Mouse (Mus musculus): Measurements from ENCODE around the gene Rmi2. TPM values are rescaled to one million over a fixed set of nuclear protein-coding genes. Genes with fewer than 3 reads are reported as not detected.

Rmi2 gene
- total and polyA plus RNA-seq, 2 experiments from 2014 or later = 0.35 to 0.76 TPM

DNA sequence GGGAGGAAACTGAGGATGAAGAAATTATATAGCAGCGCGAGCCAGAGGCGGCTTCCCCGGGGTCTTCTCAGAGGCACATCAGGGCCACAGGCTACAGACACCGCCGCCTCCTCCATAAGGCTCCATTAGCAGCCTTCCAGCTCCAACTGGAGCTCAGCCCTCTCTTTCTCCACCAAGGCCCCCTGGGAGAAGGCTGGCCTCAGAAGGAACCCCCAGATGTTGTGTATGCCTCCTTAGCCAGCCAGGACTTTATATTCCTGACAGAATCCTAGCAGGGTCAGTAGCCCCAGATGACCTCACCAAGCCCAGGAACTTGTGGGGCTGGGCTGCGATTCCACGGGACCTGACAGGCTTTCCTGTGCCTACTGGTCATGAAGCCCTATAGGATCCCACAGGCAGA lies 32.0 kb downstream of the Rmi2 start:
- no peak for TF ChIP-seq CTCF (IDR thresholded peaks at IDR 0.05; ENCODE audit: low read depth)
- Histone ChIP-seq H3K36me3 (ENCODE audit: insufficient read depth) (no peaks in the 10 kb centered on the region), H3K9ac (no peak overlapping the region), H3K4me3 (ENCODE audit: low read depth, low read length) (no peak overlapping the region), H3K27ac (ENCODE audit: low read depth, low read length) (no peak overlapping the region), H3K9me3 (ENCODE audit: low read length) (no peaks in the 10 kb centered on the region), H3K4me1 (ENCODE audit: insufficient read depth) (no peaks in the 10 kb centered on the region), H3K27me3 (ENCODE audit: insufficient read depth, low read length) (no peaks in the 10 kb centered on the region), H3K4me2 (ENCODE audit: low read depth) (no peak overlapping the region)
- ATAC-seq = no peak
- no peak for DNase-seq
- 92% methylated on average over 8 of the region's 8 CpGs for WGBS

- no peak for ATAC-seq
- Histone ChIP-seq H3K27ac (ENCODE audit: low read depth, low read length) (no peak overlapping the region), H3K36me3 (ENCODE audit: insufficient read depth) (no peaks in the 10 kb centered on the region), H3K4me2 (ENCODE audit: low read depth) (no peak overlapping the region), H3K9ac (no peak overlapping the region), H3K4me3 (ENCODE audit: low read depth, low read length) (no peak overlapping the region), H3K27me3 (ENCODE audit: insufficient read depth, low read length) (no peaks in the 10 kb centered on the region), H3K4me1 (ENCODE audit: insufficient read depth) (no peaks in the 10 kb centered on the region), H3K9me3 (ENCODE audit: low read length) (no peaks in the 10 kb centered on the region)
- DNase-seq = no peak
- no peak for TF ChIP-seq CTCF (IDR thresholded peaks at IDR 0.05; ENCODE audit: low read depth)
- 100% methylated on average over 2 of the region's 2 CpGs for WGBS
Observed at GRCm38 (mm10) chr16:10867501-10867900, 32.6 kb downstream of the Rmi2 start.

DNA sequence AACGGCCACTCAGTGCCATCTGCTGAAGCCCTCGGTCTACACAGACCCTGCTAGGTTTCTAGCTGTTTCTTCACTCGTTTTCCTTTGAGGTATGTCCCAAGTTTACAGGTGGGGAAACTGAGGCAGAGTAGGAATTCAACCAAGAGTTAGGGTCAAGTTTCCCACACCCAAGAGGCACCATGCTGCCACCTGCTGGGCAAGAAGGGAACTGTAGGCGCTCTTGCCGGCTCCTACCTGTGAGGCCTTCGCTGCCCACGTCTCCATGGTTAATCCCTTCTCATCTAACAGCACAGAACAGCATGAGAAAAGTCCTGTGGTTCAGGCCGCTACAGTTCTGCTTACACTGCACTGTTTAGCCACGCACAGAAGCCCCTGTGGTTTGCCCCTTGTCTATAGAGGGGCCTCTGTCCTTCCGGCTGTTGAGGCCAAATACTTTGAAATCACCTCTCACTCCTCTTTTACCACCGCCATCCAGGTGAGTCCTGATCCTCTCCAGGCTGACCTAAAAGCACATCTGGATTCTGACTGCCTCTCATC lies 33.1 kb downstream of the Rmi2 start:
- no peak overlapping the region for H3K27ac ChIP-seq (ENCODE audit: low read depth, low read length)
- DNase-seq (peak; percentile 44), ATAC-seq (no peak)
- no peaks in the 10 kb centered on the region for H3K36me3 ChIP-seq (ENCODE audit: insufficient read depth)
- H3K4me1 ChIP-seq (ENCODE audit: insufficient read depth) = no peaks in the 10 kb centered on the region
- no peak overlapping the region for H3K4me2 ChIP-seq (ENCODE audit: low read depth)
- WGBS = 35% methylated on average over 11 of the region's 11 CpGs
- no peaks in the 10 kb centered on the region for H3K27me3 ChIP-seq (ENCODE audit: insufficient read depth, low read length)
- no peak overlapping the region for H3K4me3 ChIP-seq (ENCODE audit: low read depth, low read length)
- H3K9ac ChIP-seq = no peak overlapping the region
- peak; percentile 90 for TF ChIP-seq CTCF (IDR thresholded peaks at IDR 0.05; ENCODE audit: low read depth)
- no peaks in the 10 kb centered on the region for H3K9me3 ChIP-seq (ENCODE audit: low read length)

- no peaks in the 10 kb centered on the region for H3K36me3 ChIP-seq (ENCODE audit: insufficient read depth)
- no peak overlapping the region for H3K4me2 ChIP-seq (ENCODE audit: low read depth)
- H3K4me3 ChIP-seq (ENCODE audit: low read depth, low read length) = no peak overlapping the region
- 43% methylated on average over 4 of the region's 4 CpGs for WGBS
- H3K27me3 ChIP-seq (ENCODE audit: insufficient read depth, low read length) = no peaks in the 10 kb centered on the region
- ATAC-seq (no peak), DNase-seq (no peak)
- H3K4me1 ChIP-seq (ENCODE audit: insufficient read depth) = no peaks in the 10 kb centered on the region
- H3K9me3 ChIP-seq (ENCODE audit: low read length) = no peaks in the 10 kb centered on the region
- TF ChIP-seq CTCF (IDR thresholded peaks at IDR 0.05; ENCODE audit: low read depth) = no peak
- no peak overlapping the region for H3K27ac ChIP-seq (ENCODE audit: low read depth, low read length)
- no peak overlapping the region for H3K9ac ChIP-seq
Observed at GRCm38 (mm10) chr16:10870969-10871368, 36.1 kb downstream of the Rmi2 start.

GRCm38 (mm10) chr16:10872825-10873360 lies 38.0 kb downstream of the Rmi2 start:
- no peak overlapping the region for H3K9ac ChIP-seq
- DNase-seq = no peak
- H3K27me3 ChIP-seq (ENCODE audit: insufficient read depth, low read length) = no peaks in the 10 kb centered on the region
- H3K4me1 ChIP-seq (ENCODE audit: insufficient read depth) = no peaks in the 10 kb centered on the region
- 67% methylated on average over 4 of the region's 4 CpGs for WGBS
- no peak for ATAC-seq
- H3K36me3 ChIP-seq (ENCODE audit: insufficient read depth) = no peaks in the 10 kb centered on the region
- H3K9me3 ChIP-seq (ENCODE audit: low read length) = no peaks in the 10 kb centered on the region
- no peak overlapping the region for H3K27ac ChIP-seq (ENCODE audit: low read depth, low read length)
- H3K4me2 ChIP-seq (ENCODE audit: low read depth) = no peak overlapping the region
- no peak overlapping the region for H3K4me3 ChIP-seq (ENCODE audit: low read depth, low read length)
- TF ChIP-seq CTCF (IDR thresholded peaks at IDR 0.05; ENCODE audit: low read depth) = no peak

- peak; percentile 64 for ATAC-seq
- Histone ChIP-seq H3K4me3 (ENCODE audit: low read depth, low read length) (no peak overlapping the region), H3K4me2 (ENCODE audit: low read depth) (no peak overlapping the region), H3K27me3 (ENCODE audit: insufficient read depth, low read length) (no peaks in the 10 kb centered on the region), H3K27ac (ENCODE audit: low read depth, low read length) (no peak overlapping the region), H3K36me3 (ENCODE audit: insufficient read depth) (no peaks in the 10 kb centered on the region), H3K4me1 (ENCODE audit: insufficient read depth) (no peaks in the 10 kb centered on the region), H3K9me3 (ENCODE audit: low read length) (no peaks in the 10 kb centered on the region), H3K9ac (no peak overlapping the region)
- DNase-seq = peak; percentile 91
- 3% methylated on average over 5 of the region's 5 CpGs for WGBS
- TF ChIP-seq CTCF (IDR thresholded peaks at IDR 0.05; ENCODE audit: low read depth) = peak; percentile 100
Observed at GRCm38 (mm10) chr16:10873654-10874053, 38.8 kb downstream of the Rmi2 start.

DNA sequence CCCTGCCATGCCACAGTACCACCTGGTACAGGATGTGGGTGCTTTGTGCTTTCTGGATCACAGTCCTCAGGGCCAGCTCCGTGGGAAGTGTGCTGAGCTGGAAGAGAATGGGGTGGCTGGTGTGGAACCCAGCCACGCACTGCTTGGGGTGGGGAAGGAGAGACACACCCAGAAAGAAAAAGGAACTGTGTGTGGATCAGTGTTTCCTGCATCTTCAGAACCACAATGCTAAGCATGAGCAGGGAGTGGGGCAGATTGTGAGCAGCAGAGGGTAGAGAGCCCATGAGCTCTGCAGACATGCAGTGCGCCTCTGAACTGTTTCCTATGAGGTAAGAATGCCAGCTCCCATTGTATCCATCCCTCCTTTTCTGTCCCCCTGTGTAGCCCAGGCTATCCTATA lies 43.4 kb downstream of the Rmi2 start:
- no peak for TF ChIP-seq CTCF (IDR thresholded peaks at IDR 0.05; ENCODE audit: low read depth)
- H3K27me3 ChIP-seq (ENCODE audit: insufficient read depth, low read length) = no peaks in the 10 kb centered on the region
- no peak overlapping the region for H3K9ac ChIP-seq
- DNase-seq (no peak), ATAC-seq (no peak)
- no peak overlapping the region for H3K27ac ChIP-seq (ENCODE audit: low read depth, low read length)
- 80% methylated on average over 3 of the region's 3 CpGs for WGBS
- no peaks in the 10 kb centered on the region for H3K4me1 ChIP-seq (ENCODE audit: insufficient read depth)
- H3K4me2 ChIP-seq (ENCODE audit: low read depth) = no peak overlapping the region
- H3K4me3 ChIP-seq (ENCODE audit: low read depth, low read length) = no peak overlapping the region
- no peaks in the 10 kb centered on the region for H3K36me3 ChIP-seq (ENCODE audit: insufficient read depth)
- no peaks in the 10 kb centered on the region for H3K9me3 ChIP-seq (ENCODE audit: low read length)

Data from forebrain, postnatal 0 days (tissue).